Mouse (Mus musculus): ENCODE measurements around the gene Gm28845.

DNA sequence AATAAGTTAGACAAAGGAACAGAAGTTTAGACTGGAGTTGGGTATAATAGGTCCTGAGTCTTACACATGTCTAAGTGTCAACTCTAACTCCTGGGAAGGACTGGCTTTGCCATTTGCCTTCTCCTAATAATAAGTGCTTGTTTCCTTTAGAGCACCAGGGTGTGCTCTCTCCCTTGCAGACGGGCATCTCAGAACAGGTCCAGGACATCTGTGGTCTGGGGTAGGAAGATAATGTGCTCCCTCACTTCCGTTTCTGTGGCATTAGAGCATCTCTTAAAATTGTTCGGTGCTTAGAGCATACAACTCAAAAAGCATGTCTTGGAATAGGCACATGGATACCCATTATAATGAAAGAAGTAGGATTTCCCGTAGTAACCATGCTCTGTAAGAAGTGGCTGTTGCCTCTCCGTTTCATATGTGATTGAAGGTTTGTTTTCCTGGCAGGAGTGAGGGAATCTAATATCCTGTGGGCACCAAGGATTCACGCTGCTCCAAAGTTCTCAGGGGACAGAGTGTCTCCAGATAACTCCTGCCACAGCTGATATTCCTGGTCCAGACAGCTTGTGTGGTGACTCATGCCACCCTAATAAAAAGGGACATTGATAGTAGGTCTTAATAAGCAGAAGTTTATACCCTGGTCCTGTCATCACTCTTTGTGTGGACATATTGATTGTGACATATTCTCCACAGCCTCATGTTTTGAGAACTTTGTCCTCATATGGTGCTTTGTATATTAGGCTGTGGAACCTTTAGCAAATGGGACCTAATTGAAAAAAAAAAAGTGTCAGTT is 30.6 kb downstream of the Gm28845 start:
- TF ChIP-seq CTCF (IDR thresholded peaks at IDR 0.05) (no peak), EP300 (IDR thresholded peaks at IDR 0.05) (no peak)

Data from lung, postnatal 0 days (tissue).